ENCODE assay signal across 28 mouse cellular contexts in genomic region chr13:8838394-8838793, GRCm38 (mm10). TPM values are rescaled to one million over a fixed set of nuclear protein-coding genes. Genes with fewer than 3 reads are reported as not detected.
DNase-seq lines count a peak whose midpoint lies in the region; ATAC-seq and TF ChIP-seq lines count a peak whose summit lies in the region.
"Had no signal": no experiment of that assay in that cellular context is flagged by ENCODE, and none has a peak within 500 bp of the region (broad histone marks: within the 10 kb centered on the region; RNA-seq: fewer than 3 reads in every experiment).

No protein-coding gene starts in this region.

- no peak overlapping the region for H3K4me3 ChIP-seq in embryonic facial prominence, embryonic 11.5 days (ENCODE audit: low read depth, low read length)
- no peak overlapping the region for H3K4me3 ChIP-seq in embryonic facial prominence, embryonic 10.5 days
- H3K4me3 ChIP-seq in kidney, embryonic 14.5 days (ENCODE audit: low read length), result no peak overlapping the region
- H3K4me3 ChIP-seq in neural tube, embryonic 14.5 days (ENCODE audit: low read depth, low read length), result no peak overlapping the region
- no peak overlapping the region for H3K4me3 ChIP-seq in forebrain, postnatal 0 days (ENCODE audit: low read depth, low read length)
- H3K4me3 ChIP-seq: embryonic facial prominence, embryonic 12.5 days; embryonic facial prominence, embryonic 15.5 days; heart, embryonic 12.5 days; heart, embryonic 15.5 days had no signal

- DNase-seq in embryonic facial prominence, embryonic 11.5 days (ENCODE audit: low spot score), result no peak
- no peak for DNase-seq in embryonic facial prominence, embryonic 10.5 days (ENCODE audit: low spot score)
- DNase-seq in kidney, postnatal 14 days, result no peak
- no peak for DNase-seq in neural tube, embryonic 10.5 days (ENCODE audit: extremely low spot score, low spot score)
- peak; percentile 43 for DNase-seq in retina, postnatal 1 day
- DNase-seq in forebrain, postnatal 0 days, result no peak
- DNase-seq: adrenal gland, adult 2 months; adrenal gland, postnatal 14 days; cerebellum, adult 11-12 months; cerebellum, adult 8-10 months; cerebellum, postnatal 10 days; cerebellum, postnatal 36 days; embryo, embryonic 11 days; gastrocnemius, postnatal 10 days; heart, postnatal 10 days; heart, postnatal 4 days had no signal

- H3K27ac ChIP-seq in embryonic facial prominence, embryonic 11.5 days (replicated peaks; ENCODE audit: low read depth, low read length), result no peak overlapping the region
- no peak overlapping the region for H3K27ac ChIP-seq in embryonic facial prominence, embryonic 10.5 days (replicated peaks)
- H3K27ac ChIP-seq in kidney, embryonic 14.5 days (ENCODE audit: low read depth, low read length), result no peak overlapping the region
- H3K27ac ChIP-seq in neural tube, embryonic 14.5 days (ENCODE audit: low read depth, low read length), result no peak overlapping the region
- H3K27ac ChIP-seq in forebrain, postnatal 0 days (ENCODE audit: low read depth, low read length), result no peak overlapping the region
- H3K27ac ChIP-seq: embryonic facial prominence, embryonic 12.5 days; embryonic facial prominence, embryonic 15.5 days; hindbrain, embryonic 14.5 days; hindbrain, postnatal 0 days had no signal

- no peak for TF ChIP-seq CTCF in forebrain, postnatal 0 days (IDR thresholded peaks at IDR 0.05; ENCODE audit: low read depth)

- no peak overlapping the region for H3K9ac ChIP-seq in embryonic facial prominence, embryonic 11.5 days (replicated peaks; ENCODE audit: low read length)
- H3K9ac ChIP-seq in kidney, embryonic 14.5 days (ENCODE audit: low read depth, low read length), result no peak overlapping the region
- H3K9ac ChIP-seq in neural tube, embryonic 14.5 days (replicated peaks; ENCODE audit: low read depth, low read length), result no peak overlapping the region
- H3K9ac ChIP-seq in forebrain, postnatal 0 days, result no peak overlapping the region
- H3K9ac ChIP-seq: embryonic facial prominence, embryonic 12.5 days; embryonic facial prominence, embryonic 15.5 days; heart, embryonic 12.5 days; heart, embryonic 15.5 days; hindbrain, embryonic 14.5 days had no signal

- H3K27me3 ChIP-seq in embryonic facial prominence, embryonic 11.5 days (ENCODE audit: control insufficient read depth, insufficient read depth, low read length), result no peaks in the 10 kb centered on the region
- H3K27me3 ChIP-seq in embryonic facial prominence, embryonic 10.5 days (replicated peaks; ENCODE audit: low read depth, poor library complexity, severe bottlenecking), result no peaks in the 10 kb centered on the region
- no peaks in the 10 kb centered on the region for H3K27me3 ChIP-seq in kidney, embryonic 14.5 days (ENCODE audit: control insufficient read depth, insufficient read depth, low read length)
- no peaks in the 10 kb centered on the region for H3K27me3 ChIP-seq in neural tube, embryonic 14.5 days (ENCODE audit: control insufficient read depth, insufficient read depth, low read length)
- no peaks in the 10 kb centered on the region for H3K27me3 ChIP-seq in forebrain, postnatal 0 days (ENCODE audit: insufficient read depth, low read length)
- H3K27me3 ChIP-seq: CH12.LX; embryonic facial prominence, embryonic 12.5 days; embryonic facial prominence, embryonic 15.5 days; heart, embryonic 12.5 days; heart, embryonic 15.5 days had no signal

- ATAC-seq in embryonic facial prominence, embryonic 11.5 days (replicated peaks; ENCODE audit: insufficient number of reproducible peaks, low FRiP score, low TSS enrichment, low read depth), result peak; percentile 53; the same call in 1 of the 2 replicates
- ATAC-seq in kidney, embryonic 14.5 days (ENCODE audit: low FRiP score, low TSS enrichment), result peak; percentile 6; the same call in 1 of the 2 replicates
- ATAC-seq in neural tube, embryonic 14.5 days (ENCODE audit: low read depth), result 0 out of 2 replicates have a peak, but pooled peaks have one; percentile 36
- no peak for ATAC-seq in forebrain, postnatal 0 days
- ATAC-seq: forebrain, embryonic 14.5 days; hindbrain, postnatal 0 days; inflammation-experienced regulatory T-cells, adult 6 months had no signal

- H3K9me3 ChIP-seq in embryonic facial prominence, embryonic 11.5 days (replicated peaks; ENCODE audit: control insufficient read depth, low read length), result no peaks in the 10 kb centered on the region
- no peaks in the 10 kb centered on the region for H3K9me3 ChIP-seq in embryonic facial prominence, embryonic 10.5 days
- H3K9me3 ChIP-seq in kidney, embryonic 14.5 days (ENCODE audit: control insufficient read depth, low read length), result no peaks in the 10 kb centered on the region
- H3K9me3 ChIP-seq in neural tube, embryonic 14.5 days (ENCODE audit: control insufficient read depth, low read length), result no peaks in the 10 kb centered on the region
- no peaks in the 10 kb centered on the region for H3K9me3 ChIP-seq in forebrain, postnatal 0 days (ENCODE audit: low read length)
- H3K9me3 ChIP-seq: embryonic facial prominence, embryonic 12.5 days; embryonic facial prominence, embryonic 15.5 days; G1E; heart, embryonic 12.5 days; heart, embryonic 15.5 days had no signal

- WGBS in embryonic facial prominence, embryonic 11.5 days, result 70% methylated on average over 3 of the region's 3 CpGs
- WGBS in embryonic facial prominence, embryonic 10.5 days, result 69% methylated on average over 3 of the region's 3 CpGs
- 49% methylated on average over 3 of the region's 3 CpGs for WGBS in kidney, embryonic 14.5 days
- WGBS in neural tube, embryonic 14.5 days, result 15% methylated on average over 3 of the region's 3 CpGs
- 18% methylated on average over 3 of the region's 3 CpGs for WGBS in forebrain, postnatal 0 days

- no peaks in the 10 kb centered on the region for H3K4me1 ChIP-seq in embryonic facial prominence, embryonic 11.5 days (ENCODE audit: control insufficient read depth, insufficient read depth, low read length)
- no peaks in the 10 kb centered on the region for H3K4me1 ChIP-seq in embryonic facial prominence, embryonic 10.5 days
- H3K4me1 ChIP-seq in kidney, embryonic 14.5 days (ENCODE audit: control insufficient read depth, insufficient read depth, low read length), result no peaks in the 10 kb centered on the region
- no peaks in the 10 kb centered on the region for H3K4me1 ChIP-seq in neural tube, embryonic 14.5 days (ENCODE audit: control insufficient read depth, insufficient read depth, low read length)
- no peaks in the 10 kb centered on the region for H3K4me1 ChIP-seq in forebrain, postnatal 0 days (ENCODE audit: insufficient read depth)
- H3K4me1 ChIP-seq: embryonic facial prominence, embryonic 12.5 days; embryonic facial prominence, embryonic 15.5 days; heart, embryonic 12.5 days; heart, embryonic 15.5 days had no signal

- H3K36me3 ChIP-seq in embryonic facial prominence, embryonic 11.5 days (replicated peaks; ENCODE audit: control insufficient read depth, insufficient read depth, low read depth, low read length), result no peaks in the 10 kb centered on the region; the same call in 1 of the 2 replicates
- peaks cover 96% of the 10 kb centered on the region for H3K36me3 ChIP-seq in embryonic facial prominence, embryonic 10.5 days (replicated peaks)
- peaks cover 67% of the 10 kb centered on the region for H3K36me3 ChIP-seq in kidney, embryonic 14.5 days (ENCODE audit: control insufficient read depth, insufficient read depth, low read length)
- peaks cover 46% of the 10 kb centered on the region for H3K36me3 ChIP-seq in neural tube, embryonic 14.5 days (ENCODE audit: control insufficient read depth, insufficient read depth, low read length)
- peaks cover 68% of the 10 kb centered on the region for H3K36me3 ChIP-seq in forebrain, postnatal 0 days (ENCODE audit: insufficient read depth)

- no peak overlapping the region for H3K4me2 ChIP-seq in embryonic facial prominence, embryonic 11.5 days (ENCODE audit: low read depth, low read length)
- no peak overlapping the region for H3K4me2 ChIP-seq in kidney, embryonic 14.5 days (replicated peaks; ENCODE audit: low read depth, low read length)
- no peak overlapping the region for H3K4me2 ChIP-seq in neural tube, embryonic 14.5 days (ENCODE audit: low read depth, low read length)
- H3K4me2 ChIP-seq in forebrain, postnatal 0 days (ENCODE audit: low read depth), result no peak overlapping the region
- H3K4me2 ChIP-seq: embryonic facial prominence, embryonic 12.5 days; embryonic facial prominence, embryonic 15.5 days; heart, embryonic 12.5 days; heart, embryonic 15.5 days; hindbrain, embryonic 14.5 days had no signal

RNA-seq across cellular contexts. Expression of gene Wdr37, which starts 33.3 kb away (rescaled TPM):
- polyA plus RNA-seq in embryonic facial prominence, embryonic 11.5 days (2014; fragmentation: Nextera tagmentation; extraction: Ambion mirVana), result 33.7 and 35.6 TPM in 2 replicates
- polyA plus RNA-seq in embryonic facial prominence, embryonic 10.5 days (2016; fragmentation: Nextera tagmentation; extraction: Ambion mirVana), result 28.3 and 29.8 TPM in 2 replicates
- polyA plus RNA-seq in kidney, embryonic 14.5 days (2014; fragmentation: Nextera tagmentation; extraction: Ambion mirVana), result 13.3 and 24.4 TPM in 2 replicates
- polyA plus RNA-seq in neural tube, embryonic 14.5 days (2014; fragmentation: Nextera tagmentation; extraction: Ambion mirVana), result 70.8 and 75.0 TPM in 2 replicates
- total RNA-seq in forebrain, postnatal 0 days (2014; rRNA removed), result 57.8 and 75.9 TPM in 2 replicates
- 25.7 and 32.5 TPM in 2 replicates for polyA plus RNA-seq in forebrain, postnatal 0 days (2015; fragmentation: Nextera tagmentation; extraction: Ambion mirVana)

RNA-seq across cellular contexts. Expression of gene Idi1, which starts 46.9 kb away (rescaled TPM):
- 111 and 125 TPM in 2 replicates for polyA plus RNA-seq in embryonic facial prominence, embryonic 11.5 days (2014; fragmentation: Nextera tagmentation; extraction: Ambion mirVana)
- 115 and 137 TPM in 2 replicates for polyA plus RNA-seq in embryonic facial prominence, embryonic 10.5 days (2016; fragmentation: Nextera tagmentation; extraction: Ambion mirVana)
- 63.1 and 77.4 TPM in 2 replicates for polyA plus RNA-seq in kidney, embryonic 14.5 days (2014; fragmentation: Nextera tagmentation; extraction: Ambion mirVana)
- 99.5 and 102 TPM in 2 replicates for polyA plus RNA-seq in neural tube, embryonic 14.5 days (2014; fragmentation: Nextera tagmentation; extraction: Ambion mirVana)
- 61.0 and 86.9 TPM in 2 replicates for total RNA-seq in forebrain, postnatal 0 days (2014; rRNA removed)
- 56.3 and 74.9 TPM in 2 replicates for polyA plus RNA-seq in forebrain, postnatal 0 days (2015; fragmentation: Nextera tagmentation; extraction: Ambion mirVana)
